Comparison of ENCODE assay signal across 27 mouse cellular contexts in the genomic region with DNA sequence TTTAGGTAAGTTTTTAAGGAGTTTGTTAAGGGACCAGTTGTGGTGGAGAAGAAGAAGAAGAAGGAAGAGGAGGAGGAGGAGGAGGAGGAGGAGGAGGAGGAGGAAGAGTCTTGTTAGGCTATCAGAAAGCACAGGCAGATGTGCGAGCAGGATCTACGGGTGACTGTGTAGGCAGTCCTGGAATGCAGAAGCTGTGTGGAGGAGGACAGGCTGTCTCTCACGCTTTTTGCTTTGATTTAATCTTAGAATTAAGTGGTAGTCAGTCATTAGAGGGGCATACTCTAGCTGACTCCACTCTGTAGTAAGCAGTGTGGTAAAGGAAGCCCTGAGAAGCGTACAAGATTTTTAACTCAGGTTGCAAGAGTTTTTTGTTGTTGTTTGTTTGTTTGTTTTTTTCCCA. TPM values are rescaled to one million over a fixed set of nuclear protein-coding genes. Genes with fewer than 3 reads are reported as not detected.
DNase-seq lines count a peak whose midpoint lies in the region; ATAC-seq and TF ChIP-seq lines count a peak whose summit lies in the region.
"Had no signal": no experiment of that assay in that cellular context is flagged by ENCODE, and none has a peak within 500 bp of the region (broad histone marks: within the 10 kb centered on the region; RNA-seq: fewer than 3 reads in every experiment).

No protein-coding gene starts in this region.

- no peak for TF ChIP-seq CTCF in intestine, postnatal 0 days (IDR thresholded peaks at IDR 0.05; ENCODE audit: low read depth)
- no peak for TF ChIP-seq CTCF in kidney, postnatal 0 days (IDR thresholded peaks at IDR 0.05; ENCODE audit: low read depth)

- peak overlapping the region; percentile 54; the same call in 1 of the 2 replicates for H3K9ac ChIP-seq in heart, embryonic 13.5 days
- no peak overlapping the region for H3K9ac ChIP-seq in intestine, embryonic 15.5 days
- no peak overlapping the region for H3K9ac ChIP-seq in intestine, postnatal 0 days (ENCODE audit: low read depth, low read length)
- H3K9ac ChIP-seq in kidney, postnatal 0 days (ENCODE audit: low read depth, low read length) = no peak overlapping the region
- H3K9ac ChIP-seq: embryonic facial prominence, embryonic 13.5 days; hindbrain, embryonic 15.5 days; limb, embryonic 13.5 days; lung, embryonic 15.5 days; neural tube, embryonic 12.5 days had no signal

- no peaks in the 10 kb centered on the region for H3K9me3 ChIP-seq in heart, embryonic 13.5 days
- no peaks in the 10 kb centered on the region for H3K9me3 ChIP-seq in intestine, embryonic 15.5 days
- H3K9me3 ChIP-seq in intestine, postnatal 0 days (ENCODE audit: control insufficient read depth) = no peaks in the 10 kb centered on the region
- H3K9me3 ChIP-seq in kidney, postnatal 0 days (replicated peaks; ENCODE audit: low read length) = no peaks in the 10 kb centered on the region
- H3K9me3 ChIP-seq: embryonic facial prominence, embryonic 13.5 days; hindbrain, embryonic 10.5 days; hindbrain, embryonic 15.5 days; limb, embryonic 13.5 days; lung, embryonic 15.5 days; neural tube, embryonic 12.5 days had no signal

- no peak overlapping the region for H3K4me3 ChIP-seq in heart, embryonic 13.5 days
- H3K4me3 ChIP-seq in intestine, embryonic 15.5 days (replicated peaks) = no peak overlapping the region
- H3K4me3 ChIP-seq in intestine, postnatal 0 days (ENCODE audit: low read depth, low read length) = no peak overlapping the region
- H3K4me3 ChIP-seq in kidney, postnatal 0 days (replicated peaks; ENCODE audit: low read depth, low read length) = no peak overlapping the region
- H3K4me3 ChIP-seq: embryonic facial prominence, embryonic 13.5 days; hindbrain, embryonic 10.5 days; hindbrain, embryonic 15.5 days; limb, embryonic 13.5 days; lung, embryonic 15.5 days; myocyte; neural tube, embryonic 12.5 days had no signal

- H3K27me3 ChIP-seq in heart, embryonic 13.5 days (replicated peaks) = no peaks in the 10 kb centered on the region
- no peaks in the 10 kb centered on the region for H3K27me3 ChIP-seq in intestine, embryonic 15.5 days (replicated peaks)
- no peaks in the 10 kb centered on the region for H3K27me3 ChIP-seq in intestine, postnatal 0 days (replicated peaks; ENCODE audit: control insufficient read depth, insufficient read depth, low read length)
- no peaks in the 10 kb centered on the region for H3K27me3 ChIP-seq in kidney, postnatal 0 days (ENCODE audit: insufficient read depth, low read length)
- H3K27me3 ChIP-seq: embryonic facial prominence, embryonic 13.5 days; hindbrain, embryonic 15.5 days; limb, embryonic 13.5 days; lung, embryonic 15.5 days; neural tube, embryonic 12.5 days had no signal

- peak overlapping the region; percentile 67 for H3K27ac ChIP-seq in heart, embryonic 13.5 days (replicated peaks)
- H3K27ac ChIP-seq in intestine, embryonic 15.5 days = no peak overlapping the region
- H3K27ac ChIP-seq in intestine, postnatal 0 days (ENCODE audit: low read depth, low read length) = no peak overlapping the region; the same call in 1 of the 2 replicates
- H3K27ac ChIP-seq in kidney, postnatal 0 days = peak overlapping the region; percentile 73
- H3K27ac ChIP-seq: embryonic facial prominence, embryonic 13.5 days; hindbrain, embryonic 10.5 days; hindbrain, embryonic 15.5 days; limb, embryonic 13.5 days; lung, embryonic 15.5 days; neural tube, embryonic 12.5 days had no signal

- H3K4me1 ChIP-seq in heart, embryonic 13.5 days = peaks cover 47% of the 10 kb centered on the region
- H3K4me1 ChIP-seq in intestine, embryonic 15.5 days (replicated peaks) = no peaks in the 10 kb centered on the region
- H3K4me1 ChIP-seq in intestine, postnatal 0 days (replicated peaks; ENCODE audit: control insufficient read depth, insufficient read depth, low read length) = no peaks in the 10 kb centered on the region
- peaks cover 7% of the 10 kb centered on the region; the same call in 1 of the 2 replicates for H3K4me1 ChIP-seq in kidney, postnatal 0 days (replicated peaks; ENCODE audit: insufficient read depth, low read length)
- H3K4me1 ChIP-seq: embryonic facial prominence, embryonic 13.5 days; limb, embryonic 13.5 days; lung, embryonic 15.5 days; neural tube, embryonic 12.5 days had no signal

- 28% methylated on average over 4 of the region's 4 CpGs for WGBS in heart, embryonic 13.5 days
- 79% methylated on average over 4 of the region's 4 CpGs for WGBS in intestine, embryonic 15.5 days
- 59% methylated on average over 4 of the region's 4 CpGs for WGBS in intestine, postnatal 0 days
- 25% methylated on average over 4 of the region's 4 CpGs for WGBS in kidney, postnatal 0 days

- DNase-seq in heart, postnatal 25 days (ENCODE audit: low spot score) = no peak
- peak; percentile 45 for DNase-seq in kidney, postnatal 0 days (ENCODE audit: low spot score)
- DNase-seq in kidney, postnatal 25 days = no peak
- DNase-seq in brain, adult 2 months (ENCODE audit: low read depth, low spot score) = peak; percentile 44
- no peak for DNase-seq in frontal cortex, postnatal 36 days (ENCODE audit: low spot score in 2 of 2)
- DNase-seq: adrenal gland, postnatal 25 days; B cell, adult 2 months; cerebellum, adult 18-20 months; cerebellum, postnatal 10 days; gastrocnemius, postnatal 10 days; right cerebral cortex, adult 18-20 months; spleen, adult 18-20 months; thymus, postnatal 14 days had no signal

- peak overlapping the region; percentile 41 for H3K4me2 ChIP-seq in heart, embryonic 13.5 days
- no peak overlapping the region for H3K4me2 ChIP-seq in intestine, embryonic 15.5 days (replicated peaks)
- H3K4me2 ChIP-seq in intestine, postnatal 0 days (replicated peaks; ENCODE audit: low read depth) = no peak overlapping the region
- H3K4me2 ChIP-seq in kidney, postnatal 0 days (ENCODE audit: low read length) = no peak overlapping the region
- H3K4me2 ChIP-seq: embryonic facial prominence, embryonic 13.5 days; hindbrain, embryonic 15.5 days; limb, embryonic 13.5 days; liver, embryonic 11.5 days; lung, embryonic 15.5 days; midbrain, embryonic 11.5 days; neural tube, embryonic 12.5 days had no signal

- intact Hi-C loops in heart, postnatal 25 days (cut with DNase I) = no loop called here

- no peak for ATAC-seq in heart, embryonic 13.5 days (ENCODE audit: extremely low read depth, insufficient number of reproducible peaks, low FRiP score, low TSS enrichment)
- peak; percentile 34; the same call in 1 of the 2 replicates for ATAC-seq in intestine, embryonic 15.5 days
- no peak for ATAC-seq in intestine, postnatal 0 days
- peak; percentile 61; the same call in 1 of the 2 replicates for ATAC-seq in kidney, postnatal 0 days (replicated peaks; ENCODE audit: low FRiP score, low read depth)
- ATAC-seq: forebrain, embryonic 16.5 days; inflammation-experienced regulatory T-cells, adult 6 months had no signal

- peaks cover 7% of the 10 kb centered on the region; the same call in 1 of the 2 replicates for H3K36me3 ChIP-seq in heart, embryonic 13.5 days
- no peaks in the 10 kb centered on the region for H3K36me3 ChIP-seq in intestine, embryonic 15.5 days
- no peaks in the 10 kb centered on the region; the same call in 1 of the 2 replicates for H3K36me3 ChIP-seq in intestine, postnatal 0 days (ENCODE audit: control insufficient read depth, insufficient read depth)
- H3K36me3 ChIP-seq in kidney, postnatal 0 days (ENCODE audit: insufficient read depth, low read length) = no peaks in the 10 kb centered on the region
- H3K36me3 ChIP-seq: embryonic facial prominence, embryonic 13.5 days; hindbrain, embryonic 15.5 days; lung, embryonic 15.5 days; neural tube, embryonic 12.5 days had no signal

RNA-seq across cellular contexts. Expression of gene Fam122a, which starts 7.9 kb away (rescaled TPM):
- polyA plus RNA-seq in heart, embryonic 13.5 days (2015; fragmentation: Nextera tagmentation; extraction: Ambion mirVana) = 41.1 TPM in 2 replicates
- 10 to 100 TPM; 19.9 to 20.9 TPM for total RNA-seq in heart, postnatal 25 days (2021)
- 44.5 and 50.0 TPM in 2 replicates for polyA plus RNA-seq in intestine, embryonic 15.5 days (2015; fragmentation: Nextera tagmentation; extraction: Ambion mirVana)
- polyA plus RNA-seq in intestine, postnatal 0 days (2015; fragmentation: Nextera tagmentation; extraction: Ambion mirVana) = 40.5 and 45.0 TPM in 2 replicates
- 63.8 and 65.6 TPM in 2 replicates for polyA plus RNA-seq in kidney, postnatal 0 days (2015; fragmentation: Nextera tagmentation; extraction: Ambion mirVana)

Comparison
In these comparisons a context has a peak if more than half of its experiments do, and no peak if none do; other contexts are left out.
1. ATAC-seq: peak in intestine, embryonic 15.5 days (single experiment) and kidney, postnatal 0 days (single experiment); none in heart, embryonic 13.5 days (single experiment) and intestine, postnatal 0 days (single experiment).
2. DNase-seq: peak in kidney, postnatal 0 days (single experiment) and brain, adult 2 months (single experiment); none in heart, postnatal 25 days (single experiment), kidney, postnatal 25 days (0 of 2) and frontal cortex, postnatal 36 days (0 of 2).
3. H3K27ac ChIP-seq: peak in heart, embryonic 13.5 days (single experiment) and kidney, postnatal 0 days (single experiment); none in intestine, embryonic 15.5 days (single experiment) and intestine, postnatal 0 days (single experiment).